Mouse (Mus musculus) cortical plate, adult 2 months (tissue): ENCODE results near the gene Adnp.

Experiments used
- CTCF ChIP-seq: fragments of 200-500 bp; IDR thresholded peaks from 2 replicates; pipeline ENCODE4 v1.5.1; 2011; ENCODE audit warnings: mild to moderate bottlenecking, control low read depth, low read length; ENCODE audit not compliant: insufficient read depth; ENCODE audit errors: extremely low read depth
- POLR2A ChIP-seq: fragments of 200-500 bp; IDR thresholded peaks from 2 replicates; pipeline ENCODE4 v1.6.1; 2011; ENCODE audit warnings: mild to moderate bottlenecking, low read length, control low read depth; ENCODE audit not compliant: insufficient read depth; ENCODE audit errors: extremely low read depth

DNA sequence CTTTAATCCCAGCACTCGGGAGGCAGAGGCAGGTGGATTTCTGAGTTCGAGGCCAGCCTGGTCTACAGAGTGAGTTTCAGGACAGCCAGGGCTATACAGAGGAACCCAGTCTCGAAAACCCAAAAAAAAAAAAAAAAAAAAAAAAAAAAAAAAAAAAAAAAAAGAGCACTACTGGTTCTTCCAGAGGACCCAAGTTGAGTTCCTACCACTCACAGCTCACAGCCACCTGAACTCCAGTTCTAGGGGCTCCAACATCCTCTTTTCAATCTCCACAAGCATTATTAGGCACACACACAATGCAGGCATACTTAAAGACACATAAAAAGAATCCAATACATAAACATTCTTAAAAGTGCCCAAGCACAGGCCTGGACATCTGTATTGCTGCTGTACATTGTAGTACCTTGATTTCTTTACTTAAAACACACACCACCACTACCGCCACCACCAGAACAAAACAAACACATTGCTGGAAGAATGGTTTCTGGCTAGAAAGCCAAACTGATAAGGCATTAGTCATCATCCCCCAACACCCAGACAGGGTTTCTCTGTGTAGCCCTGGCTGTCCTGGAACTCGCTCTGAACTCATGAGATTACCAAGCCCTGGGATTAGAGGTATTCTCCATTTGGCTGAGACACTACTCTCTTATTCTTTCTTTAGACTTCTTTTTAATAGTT lies 6.8 kb downstream of the Adnp start:
- no peak for TF ChIP-seq CTCF
- TF ChIP-seq POLR2A = no peak
